Mouse (Mus musculus) frontal cortex, postnatal 25 days (tissue): Measurements from ENCODE around the gene Ly6g5b.

ENCODE experiments used
- DNase-seq, 2 experiments: peaks; one replicate each; pipeline ENCODE4 v3.0.0; 2022; ENCODE audit warnings: low spot score in 2 of 2

Gene Ly6g5b

GRCm38 (mm10) chr17:35105740-35106389 lies 9.4 kb downstream of the Ly6g5b start:
- DNase-seq = no peak

- no peak for DNase-seq
These were observed 10.5 kb downstream of the Ly6g5b start for GRCm38 (mm10) chr17:35104754-35105153.

GRCm38 (mm10) chr17:35104079-35104478 lies 11.1 kb downstream of the Ly6g5b start:
- no peak for DNase-seq

GRCm38 (mm10) chr17:35103221-35103690 lies 12.0 kb downstream of the Ly6g5b start:
- no peak for DNase-seq

GRCm38 (mm10) chr17:35102299-35102698 lies 12.9 kb downstream of the Ly6g5b start:
- DNase-seq = no peak

GRCm38 (mm10) chr17:35101161-35101560 lies 14.1 kb downstream of the Ly6g5b start:
- no peak for DNase-seq

GRCm38 (mm10) chr17:35100196-35100765 lies 14.9 kb downstream of the Ly6g5b start:
- no peak for DNase-seq

- DNase-seq = no peak
These were observed 18.0 kb downstream of the Ly6g5b start for GRCm38 (mm10) chr17:35097164-35097655.

- DNase-seq = no peak
These were observed 18.6 kb downstream of the Ly6g5b start for GRCm38 (mm10) chr17:35096597-35096996.

GRCm38 (mm10) chr17:35094475-35095365 lies 20.5 kb downstream of the Ly6g5b start:
- no peak for DNase-seq

GRCm38 (mm10) chr17:35092403-35093198 lies 22.6 kb downstream of the Ly6g5b start:
- DNase-seq = no peak

GRCm38 (mm10) chr17:35090166-35090932 lies 24.9 kb downstream of the Ly6g5b start:
- no peak for DNase-seq

GRCm38 (mm10) chr17:35088825-35089644 lies 26.2 kb downstream of the Ly6g5b start, which contains the start of gene Abhd16a:
TSS of gene Abhd16a (plus strand) at chr17:35089263.
- DNase-seq = peak; percentile 87 to 91

GRCm38 (mm10) chr17:35088151-35088550 lies 27.1 kb downstream of the Ly6g5b start:
- no peak for DNase-seq

GRCm38 (mm10) chr17:35085208-35085865 lies 29.9 kb downstream of the Ly6g5b start, which contains the start of gene Ly6g6f:
TSS of gene Ly6g6f (minus strand) at chr17:35085610.
- no peak for DNase-seq

GRCm38 (mm10) chr17:35083929-35084497 lies 31.2 kb downstream of the Ly6g5b start:
- no peak for DNase-seq

GRCm38 (mm10) chr17:35082841-35083576 lies 32.2 kb downstream of the Ly6g5b start:
- no peak for DNase-seq

- no peak for DNase-seq
These were observed 34.5 kb downstream of the Ly6g5b start for GRCm38 (mm10) chr17:35080710-35081109.
